Mouse (Mus musculus): ENCODE data around the gene Fgf6. TPM values are rescaled to one million over a fixed set of nuclear protein-coding genes. Genes with fewer than 3 reads are reported as not detected.

The Fgf6 gene
- 0.04 TPM in 1 of 2 replicates, not detected in the other for polyA plus RNA-seq (2015; fragmentation: Nextera tagmentation; extraction: Ambion mirVana)

GRCm38 (mm10) chr6:127014906-127015770 lies at the start of gene Fgf6:
Fgf6 (plus strand) TSS chr6:127015586.
- Histone ChIP-seq H3K36me3 (no peaks in the 10 kb centered on the region), H3K4me3 (no peak within 1 kb of the TSS), H3K9ac (no peak within 1 kb of the TSS), H3K4me1 (replicated peaks) (0 out of 2 replicates have a peak, but pooled peaks cover 6% of the 10 kb centered on the region), H3K4me2 (no peak within 1 kb of the TSS), H3K9me3 (no peaks in the 10 kb centered on the region), H3K27me3 (no peaks in the 10 kb centered on the region), H3K27ac (replicated peaks) (no peak within 1 kb of the TSS)
- 83% methylated on average over 26 of the region's 26 CpGs for WGBS
- ATAC-seq (ENCODE audit: low FRiP score, low read depth): no peak

- H3K27ac ChIP-seq (replicated peaks): no peak overlapping the region
- H3K4me3 ChIP-seq: no peak overlapping the region
- H3K36me3 ChIP-seq: peaks cover 57% of the 10 kb centered on the region
- 93% methylated on average over 14 of the region's 14 CpGs for WGBS
- H3K27me3 ChIP-seq: no peaks in the 10 kb centered on the region
- no peak overlapping the region for H3K4me2 ChIP-seq
- no peaks in the 10 kb centered on the region for H3K9me3 ChIP-seq
- no peak overlapping the region for H3K9ac ChIP-seq
- no peak for ATAC-seq (ENCODE audit: low FRiP score, low read depth)
- H3K4me1 ChIP-seq (replicated peaks): no peaks in the 10 kb centered on the region
Measured at GRCm38 (mm10) chr6:126966241-126967026, 49.0 kb upstream of the Fgf6 start.

GRCm38 (mm10) chr6:126981539-126982234 lies 33.7 kb upstream of the Fgf6 start:
- 76% methylated on average over 5 of the region's 5 CpGs for WGBS
- ATAC-seq (ENCODE audit: low FRiP score, low read depth): no peak
- H3K27me3 ChIP-seq: no peaks in the 10 kb centered on the region

GRCm38 (mm10) chr6:126993676-126994075 lies 21.7 kb upstream of the Fgf6 start:
- no peak overlapping the region for H3K27ac ChIP-seq (replicated peaks)
- ATAC-seq (ENCODE audit: low FRiP score, low read depth): no peak
- no peak overlapping the region for H3K4me2 ChIP-seq
- no peaks in the 10 kb centered on the region for H3K27me3 ChIP-seq
- H3K36me3 ChIP-seq: no peaks in the 10 kb centered on the region
- WGBS: 71% methylated on average over 2 of the region's 2 CpGs
- no peak overlapping the region for H3K9ac ChIP-seq
- no peaks in the 10 kb centered on the region for H3K4me1 ChIP-seq (replicated peaks)
- H3K9me3 ChIP-seq: no peaks in the 10 kb centered on the region
- no peak overlapping the region for H3K4me3 ChIP-seq

More at GRCm38 (mm10) chr6:126981539-126982234, 33.7 kb upstream of the Fgf6 start:
- Histone ChIP-seq H3K36me3 (peaks cover 4% of the 10 kb centered on the region; the same call in 1 of the 2 replicates), H3K27ac (replicated peaks) (no peak overlapping the region), H3K4me2 (no peak overlapping the region), H3K9me3 (no peaks in the 10 kb centered on the region), H3K9ac (no peak overlapping the region), H3K4me1 (replicated peaks) (no peaks in the 10 kb centered on the region), H3K4me3 (no peak overlapping the region)

GRCm38 (mm10) chr6:126995494-126995893 lies 19.9 kb upstream of the Fgf6 start:
- no peak for ATAC-seq (ENCODE audit: low FRiP score, low read depth)
- Histone ChIP-seq H3K4me1 (replicated peaks) (no peaks in the 10 kb centered on the region), H3K9me3 (no peaks in the 10 kb centered on the region), H3K36me3 (no peaks in the 10 kb centered on the region), H3K4me3 (no peak overlapping the region), H3K4me2 (no peak overlapping the region), H3K27ac (replicated peaks) (no peak overlapping the region), H3K9ac (no peak overlapping the region), H3K27me3 (no peaks in the 10 kb centered on the region)
- 95% methylated on average over 3 of the region's 3 CpGs for WGBS

- Histone ChIP-seq H3K4me1 (replicated peaks) (no peaks in the 10 kb centered on the region), H3K36me3 (no peaks in the 10 kb centered on the region), H3K27me3 (no peaks in the 10 kb centered on the region), H3K9me3 (no peaks in the 10 kb centered on the region), H3K27ac (replicated peaks) (no peak overlapping the region), H3K4me2 (no peak overlapping the region), H3K4me3 (no peak overlapping the region), H3K9ac (no peak overlapping the region)
- no peak for ATAC-seq (ENCODE audit: low FRiP score, low read depth)
- WGBS: 89% methylated on average over 5 of the region's 5 CpGs
Measured at GRCm38 (mm10) chr6:126996399-126996798, 19.0 kb upstream of the Fgf6 start.

- H3K27ac ChIP-seq (replicated peaks): no peak overlapping the region
- H3K4me1 ChIP-seq (replicated peaks): no peaks in the 10 kb centered on the region
- no peaks in the 10 kb centered on the region for H3K9me3 ChIP-seq
- WGBS: 88% methylated on average over 3 of the region's 3 CpGs
- no peak overlapping the region for H3K4me3 ChIP-seq
- no peaks in the 10 kb centered on the region for H3K36me3 ChIP-seq
- no peak overlapping the region for H3K4me2 ChIP-seq
- H3K9ac ChIP-seq: no peak overlapping the region
- H3K27me3 ChIP-seq: no peaks in the 10 kb centered on the region
- ATAC-seq (ENCODE audit: low FRiP score, low read depth): no peak
Measured at GRCm38 (mm10) chr6:127005646-127006045, 9.7 kb upstream of the Fgf6 start.

GRCm38 (mm10) chr6:127006551-127006950 lies 8.8 kb upstream of the Fgf6 start:
- Histone ChIP-seq H3K36me3 (no peaks in the 10 kb centered on the region), H3K4me3 (no peak overlapping the region), H3K4me1 (replicated peaks) (no peaks in the 10 kb centered on the region), H3K9ac (no peak overlapping the region), H3K27me3 (no peaks in the 10 kb centered on the region), H3K9me3 (no peaks in the 10 kb centered on the region), H3K4me2 (no peak overlapping the region), H3K27ac (replicated peaks) (no peak overlapping the region)
- 88% methylated on average over 3 of the region's 3 CpGs for WGBS
- ATAC-seq (ENCODE audit: low FRiP score, low read depth): no peak

GRCm38 (mm10) chr6:127010021-127010420 lies 5.4 kb upstream of the Fgf6 start:
- no peak for ATAC-seq (ENCODE audit: low FRiP score, low read depth)
- Histone ChIP-seq H3K36me3 (no peaks in the 10 kb centered on the region), H3K4me1 (replicated peaks) (no peaks in the 10 kb centered on the region), H3K27ac (replicated peaks) (no peak overlapping the region), H3K9me3 (no peaks in the 10 kb centered on the region), H3K9ac (no peak overlapping the region), H3K4me3 (no peak overlapping the region), H3K27me3 (no peaks in the 10 kb centered on the region), H3K4me2 (no peak overlapping the region)
- WGBS: 90% methylated on average over 13 of the region's 13 CpGs

GRCm38 (mm10) chr6:127011947-127012535 lies 3.3 kb upstream of the Fgf6 start:
- 73% methylated on average over 13 of the region's 13 CpGs for WGBS
- Histone ChIP-seq H3K4me2 (no peak overlapping the region), H3K27me3 (no peaks in the 10 kb centered on the region), H3K36me3 (no peaks in the 10 kb centered on the region), H3K4me1 (replicated peaks) (no peaks in the 10 kb centered on the region), H3K4me3 (no peak overlapping the region), H3K9me3 (no peaks in the 10 kb centered on the region), H3K27ac (replicated peaks) (no peak overlapping the region), H3K9ac (no peak overlapping the region)
- no peak for ATAC-seq (ENCODE audit: low FRiP score, low read depth)

- no peaks in the 10 kb centered on the region for H3K9me3 ChIP-seq
- no peaks in the 10 kb centered on the region for H3K36me3 ChIP-seq
- H3K4me1 ChIP-seq (replicated peaks): peaks cover 11% of the 10 kb centered on the region
- no peaks in the 10 kb centered on the region for H3K27me3 ChIP-seq
- H3K9ac ChIP-seq: no peak overlapping the region
- H3K4me3 ChIP-seq: no peak overlapping the region
- no peak overlapping the region for H3K27ac ChIP-seq (replicated peaks)
- no peak overlapping the region for H3K4me2 ChIP-seq
- WGBS: 11% methylated on average over 6 of the region's 6 CpGs
- ATAC-seq (ENCODE audit: low FRiP score, low read depth): no peak
Measured at GRCm38 (mm10) chr6:127019254-127019653, 3.9 kb downstream of the Fgf6 start.

Measured in hindbrain, embryonic 15.5 days (tissue).